Mouse (Mus musculus): ENCODE results near the gene Tmem136. TPM values are rescaled to one million over a fixed set of nuclear protein-coding genes. Genes with fewer than 3 reads are reported as not detected.

The Tmem136 gene
- polyA plus RNA-seq, 1 experiment from 2014 or later, result 11.4 TPM

- Histone ChIP-seq H3K4me3 (no peak overlapping the region), H3K27me3 (ENCODE audit: poor library complexity, severe bottlenecking) (no peaks in the 10 kb centered on the region), H3K36me3 (replicated peaks) (no peaks in the 10 kb centered on the region), H3K4me1 (peaks cover 6% of the 10 kb centered on the region; the same call in 1 of the 2 replicates), H3K27ac (no peak overlapping the region), H3K9me3 (no peaks in the 10 kb centered on the region)
- no peak for DNase-seq (ENCODE audit: extremely low spot score, low spot score)
- 78% methylated on average over 1 of the region's 1 CpGs for WGBS
Observed at GRCm38 (mm10) chr9:43061545-43061944, 54.8 kb downstream of the Tmem136 start.

Other genes starting within 250 kb of the Tmem136 start
- gene Grik4, start 172.1 kb downstream of the Tmem136 start, polyA plus RNA-seq (2016; fragmentation: Nextera tagmentation; extraction: Ambion mirVana), result 1.0 and 1.5 TPM in 2 replicates
- gene Arhgef12, start 9.3 kb downstream of the Tmem136 start, polyA plus RNA-seq (2016; fragmentation: Nextera tagmentation; extraction: Ambion mirVana), result 7.0 and 9.2 TPM in 2 replicates
- gene Pou2f3, start 93.8 kb upstream of the Tmem136 start, polyA plus RNA-seq (2016; fragmentation: Nextera tagmentation; extraction: Ambion mirVana), result not detected in 2 replicates
- 42.1 and 46.5 TPM in 2 replicates for gene Oaf, start 123.3 kb upstream of the Tmem136 start, polyA plus RNA-seq (2016; fragmentation: Nextera tagmentation; extraction: Ambion mirVana)
- 1.2 and 1.4 TPM in 2 replicates for gene Trim29, start 194.3 kb upstream of the Tmem136 start, polyA plus RNA-seq (2016; fragmentation: Nextera tagmentation; extraction: Ambion mirVana)